Mouse (Mus musculus) liver, adult 2 months (tissue): ENCODE measurements around the gene Gm9913. TPM values are rescaled to one million over a fixed set of nuclear protein-coding genes. Genes with fewer than 3 reads are reported as not detected.

ENCODE experiments used
- DNase-seq: peaks from one replicate; pipeline ENCODE4 v3.0.0-alpha.2; 2011; ENCODE audit warnings: low read depth, low spot score; ENCODE audit errors: extremely low read depth
- H3K27ac ChIP-seq: fragments of 200-500 bp; replicated peaks from 2 replicates; pipeline ENCODE4 v1.5.1; 2012; ENCODE audit warnings: low read depth, mild to moderate bottlenecking, control low read depth, inconsistent platforms, low read length; ENCODE audit not compliant: insufficient read depth
- H3K27me3 ChIP-seq: fragments of 200-500 bp; 2 replicates; pipeline ENCODE4 v1.6.1; 2012; ENCODE audit warnings: mild to moderate bottlenecking, moderate library complexity, low read length, inconsistent platforms; ENCODE audit not compliant: control insufficient read depth, insufficient read depth
- H3K36me3 ChIP-seq: fragments of 200-500 bp; 2 replicates; pipeline ENCODE4 v1.6.1; 2012; ENCODE audit warnings: low read length, inconsistent platforms; ENCODE audit not compliant: control insufficient read depth, insufficient read depth
- H3K4me1 ChIP-seq: fragments of 200-500 bp; 2 replicates; pipeline ENCODE4 v1.6.1; 2011; ENCODE audit warnings: low read length; ENCODE audit not compliant: control insufficient read depth, insufficient read depth
- H3K4me3 ChIP-seq: fragments of 200-500 bp; 2 replicates; pipeline ENCODE4 v1.5.1; 2011; ENCODE audit warnings: low read depth, mild to moderate bottlenecking, control low read depth, low read length, moderate library complexity; ENCODE audit not compliant: insufficient read depth
- H3K79me2 ChIP-seq: fragments of 200-500 bp; 2 replicates; pipeline ENCODE4 v1.6.1; 2012; ENCODE audit warnings: inconsistent platforms, mild to moderate bottlenecking, low read length, moderate library complexity; ENCODE audit not compliant: control insufficient read depth, insufficient read depth
- H3K9ac ChIP-seq: fragments of 200-500 bp; 2 replicates; pipeline ENCODE4 v1.6.1; 2012; ENCODE audit warnings: low read depth, mild to moderate bottlenecking, control low read depth, inconsistent platforms, low read length
- CTCF ChIP-seq: fragments of 200-500 bp; IDR thresholded peaks from 2 replicates; pipeline ENCODE4 v1.5.1; 2011; ENCODE audit warnings: low read depth, low read length, control low read depth
- POLR2A ChIP-seq: fragments of 200-500 bp; IDR thresholded peaks from 2 replicates; pipeline ENCODE4 v1.6.1; 2011; ENCODE audit warnings: low read length, control low read depth; ENCODE audit not compliant: insufficient read depth; ENCODE audit errors: extremely low read depth
- WGBS: fragments of 180-500 bp; shearing (Covaris S2); methylation state at CpG from one replicate; pipeline ENCODE4 v1.1.7; 2018; 5-methylcytosine and 5-hydroxymethylcytosine counted together
- polyA plus RNA-seq: library from polyadenylated mRNA; depleted of rRNA; stranded (reverse); fragments of >200 nt; gene quantifications from 2 replicates; pipeline ENCODE4 v1.2.3, GENCODE M21; 2012; rRNA removed
- total RNA-seq: library from RNA; depleted of rRNA; stranded (reverse); fragments of >200 nt; gene quantifications from 2 replicates; pipeline ENCODE4 v1.2.3, GENCODE M21; 2014; rRNA removed

Gm9913 gene
- total and polyA plus RNA-seq, 2 experiments = not detected

- Histone ChIP-seq H3K4me1 (no peaks in the 10 kb centered on the region), H3K27ac (no peak overlapping the region), H3K36me3 (no peaks in the 10 kb centered on the region), H3K4me3 (no peak overlapping the region), H3K9ac (no peak overlapping the region), H3K79me2 (no peaks in the 10 kb centered on the region), H3K27me3 (no peaks in the 10 kb centered on the region)
- DNase-seq = no peak
- TF ChIP-seq POLR2A (no peak), CTCF (no peak)
- WGBS = 53% methylated on average over 1 of the region's 1 CpGs
Measured at GRCm38 (mm10) chr2:125548806-125549578, 44.1 kb downstream of the Gm9913 start.

- Histone ChIP-seq H3K4me3 (no peak overlapping the region), H3K4me1 (no peaks in the 10 kb centered on the region), H3K79me2 (no peaks in the 10 kb centered on the region), H3K9ac (no peak overlapping the region), H3K27ac (no peak overlapping the region), H3K36me3 (no peaks in the 10 kb centered on the region), H3K27me3 (no peaks in the 10 kb centered on the region)
- TF ChIP-seq POLR2A (no peak), CTCF (no peak)
- DNase-seq = no peak
- whole genome bisulfite sequencing = 77% methylated on average over 6 of the region's 6 CpGs
Measured at GRCm38 (mm10) chr2:125555830-125556229, 50.9 kb downstream of the Gm9913 start.

Other genes with a start within 250 kb of the Gm9913 start
- gene Fbn1, start 2.9 kb downstream of the Gm9913 start, total RNA-seq = 2.6 and 3.6 TPM in 2 replicates
- gene Fbn1, start 2.9 kb downstream of the Gm9913 start, polyA plus RNA-seq = 0.56 and 0.84 TPM in 2 replicates
- 2.5 and 3.0 TPM in 2 replicates for gene Cep152, start 120.0 kb downstream of the Gm9913 start, total RNA-seq
- 0.57 and 0.69 TPM in 2 replicates for gene Cep152, start 120.0 kb downstream of the Gm9913 start, polyA plus RNA-seq
- 7.9 and 11.1 TPM in 2 replicates for gene Eid1, start 168.0 kb downstream of the Gm9913 start, total RNA-seq
- gene Eid1, start 168.0 kb downstream of the Gm9913 start, polyA plus RNA-seq = 4.4 and 4.5 TPM in 2 replicates
- 0.18 and 0.27 TPM in 2 replicates for gene Shc4, start 219.1 kb downstream of the Gm9913 start, total RNA-seq
- gene Shc4, start 219.1 kb downstream of the Gm9913 start, polyA plus RNA-seq = 0.26 and 0.32 TPM in 2 replicates